Mouse (Mus musculus) layer of hippocampus, postnatal 10 days (tissue): ENCODE data around the gene Scnn1a. TPM values are rescaled to one million over a fixed set of nuclear protein-coding genes. Genes with fewer than 3 reads are reported as not detected.
A peak's percentile ranks its signal among the peaks of the same experiment; 100 is the strongest.

Source experiments
- DNase-seq, 2 experiments: peaks; one replicate each; pipeline ENCODE4 v3.0.0; 2021; ENCODE audit warnings: low spot score in 2 of 2
- total RNA-seq, 2 experiments: library from RNA; stranded (reverse); gene quantifications; 2 replicates each; pipeline ENCODE4 v1.2.3; 2021

Scnn1a gene
- total RNA-seq, 2 experiments from 2014 or later: 2.5 to 3.5 TPM

GRCm38 (mm10) chr6:125360846-125361245 lies 40.4 kb downstream of the Scnn1a start:
- DNase-seq: no peak

DNA sequence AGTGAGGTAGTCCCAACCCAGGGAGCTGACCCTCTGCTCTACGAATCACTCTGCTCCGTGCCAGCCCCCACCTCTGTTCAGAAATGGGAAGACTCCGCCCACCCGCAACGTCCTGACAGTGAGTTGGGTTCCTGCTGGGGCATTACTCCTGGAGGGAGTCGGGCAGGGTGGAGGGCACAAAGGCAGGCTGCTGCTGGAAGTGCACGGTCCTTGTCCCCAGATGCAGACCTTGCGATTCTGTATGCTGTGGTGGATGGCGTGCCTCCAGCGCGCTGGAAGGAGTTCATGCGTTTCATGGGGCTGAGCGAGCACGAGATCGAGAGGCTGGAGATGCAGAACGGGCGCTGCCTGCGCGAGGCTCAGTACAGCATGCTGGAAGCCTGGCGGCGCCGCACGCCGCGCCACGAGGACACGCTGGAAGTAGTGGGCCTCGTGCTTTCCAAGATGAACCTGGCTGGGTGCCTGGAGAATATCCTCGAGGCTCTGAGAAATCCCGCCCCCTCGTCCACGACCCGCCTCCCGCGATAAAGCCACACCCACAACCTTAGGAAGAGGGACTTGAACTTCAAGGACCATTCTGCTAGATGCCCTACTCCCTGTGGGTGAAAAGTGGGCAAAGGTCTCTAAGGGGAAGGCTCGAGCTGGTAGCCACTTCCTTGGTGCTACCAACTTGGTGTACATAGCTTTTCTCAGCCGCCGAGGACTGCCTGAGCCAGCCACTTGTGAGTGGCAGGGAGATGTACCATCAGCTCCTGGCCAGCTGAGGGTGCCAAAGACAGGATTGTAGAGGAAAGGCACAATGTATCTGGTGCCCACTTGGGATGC lies 41.2 kb downstream of the Scnn1a start:
- peak; percentile 53 to 61 for DNase-seq

- no peak for DNase-seq
Observed at GRCm38 (mm10) chr6:125363021-125363420, 42.6 kb downstream of the Scnn1a start.

DNA sequence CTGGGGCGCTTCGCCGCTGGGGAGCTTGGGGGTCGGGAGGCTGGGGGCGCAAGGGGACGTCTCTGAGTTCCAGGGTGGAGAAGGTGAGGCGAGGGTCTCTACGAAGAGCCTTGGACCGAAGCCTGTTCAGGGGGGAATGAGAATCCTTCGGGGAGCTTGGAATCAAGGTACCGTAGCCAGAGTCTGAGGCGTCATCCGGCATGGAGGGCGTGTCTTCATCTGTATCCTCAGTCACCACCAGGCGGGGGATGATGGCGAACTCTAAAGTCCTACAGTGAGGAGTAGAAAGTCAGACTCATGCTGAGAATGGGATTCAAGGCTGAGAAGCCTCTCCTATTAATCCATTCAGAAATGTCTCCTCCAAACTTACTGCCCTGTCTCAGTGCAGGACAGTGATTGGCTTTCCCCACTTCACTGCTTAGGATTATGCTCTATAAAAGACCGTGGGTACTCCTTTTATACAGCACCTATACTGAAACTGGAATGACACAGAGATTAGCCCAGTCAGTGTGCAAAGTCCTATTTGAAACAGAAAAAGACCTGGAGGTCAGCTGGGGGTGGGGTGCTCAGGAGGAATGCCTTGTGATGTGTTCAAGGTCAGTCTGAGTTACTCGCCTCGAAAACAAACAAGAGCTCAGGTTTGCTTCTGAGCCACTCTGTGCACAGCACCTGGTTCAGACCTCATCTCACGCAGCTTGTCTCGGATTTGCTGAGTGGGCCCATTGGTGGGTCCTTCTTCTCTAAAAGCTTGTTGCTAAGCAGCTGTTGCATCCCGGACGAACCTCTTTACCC lies 43.2 kb downstream of the Scnn1a start:
- no peak for DNase-seq

DNA sequence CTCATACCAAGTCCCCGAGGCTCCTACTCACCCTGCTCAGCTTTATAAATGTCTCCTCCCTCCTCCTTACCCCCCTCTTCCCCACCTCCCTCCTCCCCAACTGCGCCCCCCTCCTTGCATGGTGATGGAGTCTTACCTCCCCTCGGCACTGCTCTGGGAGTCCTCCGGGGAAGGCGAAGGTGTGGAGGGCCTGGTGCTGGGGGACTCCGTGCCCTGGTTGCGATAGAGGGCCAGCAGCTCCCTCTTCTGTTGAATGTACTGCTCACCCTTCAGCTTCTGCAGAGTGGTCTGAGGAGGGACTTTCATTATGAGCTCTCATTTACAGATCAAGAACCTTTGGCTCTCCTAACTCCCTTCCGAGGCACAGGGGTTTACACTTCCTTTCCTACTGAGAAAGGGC lies 44.0 kb downstream of the Scnn1a start:
- DNase-seq: peak in 1 of 2 experiments; percentile 29

GRCm38 (mm10) chr6:125365522-125365921 lies 45.1 kb downstream of the Scnn1a start:
- no peak for DNase-seq

DNA sequence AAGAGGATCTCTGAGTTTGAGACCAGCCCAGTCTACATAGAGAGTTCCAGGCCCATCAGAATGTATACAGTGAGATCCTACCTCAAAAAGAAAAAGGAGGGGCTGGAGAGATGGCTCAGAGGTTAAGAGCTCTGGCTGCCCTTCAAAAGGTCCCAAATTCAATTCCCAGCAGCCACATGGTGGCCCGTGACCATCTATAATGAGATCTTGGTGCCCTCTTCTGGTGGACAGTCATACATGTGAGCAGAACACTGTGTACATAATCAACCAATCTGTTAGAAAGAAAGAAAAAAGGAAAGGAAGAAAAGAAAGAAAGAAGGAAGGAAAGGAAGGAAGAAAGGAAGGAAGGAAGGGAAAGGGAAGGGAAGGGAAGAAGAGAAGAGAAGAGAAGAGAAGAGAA lies 45.7 kb downstream of the Scnn1a start:
- DNase-seq: no peak

DNA sequence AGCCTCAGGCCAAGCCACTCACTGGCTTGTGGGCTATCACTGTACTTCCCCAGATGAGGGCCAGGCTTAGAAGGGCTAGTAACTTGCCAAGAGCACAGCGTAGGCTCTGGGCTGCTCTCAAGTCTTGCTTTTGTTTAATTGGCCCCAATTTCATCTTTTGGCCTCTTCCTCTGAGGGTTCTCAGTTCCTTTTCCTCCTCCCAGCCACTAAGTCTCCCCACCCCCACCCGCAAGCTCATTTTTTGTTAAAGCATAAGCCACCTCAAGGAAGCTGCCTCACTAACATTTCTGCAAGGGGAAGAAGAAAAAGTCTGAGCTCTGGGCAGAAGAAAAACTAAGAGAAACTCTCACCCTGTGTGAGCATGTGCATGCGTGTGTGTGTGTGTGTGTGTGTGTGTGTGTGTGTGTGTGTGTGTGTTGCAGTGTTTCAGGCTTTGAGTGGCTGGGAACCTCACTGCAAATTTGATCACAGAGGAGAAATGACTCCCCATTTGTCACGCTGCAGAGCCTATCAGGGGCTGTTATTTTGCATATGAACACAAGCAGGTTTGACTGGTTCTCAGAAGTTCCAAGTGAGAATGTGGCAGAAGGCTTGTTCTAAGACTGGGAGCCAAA lies 47.4 kb downstream of the Scnn1a start:
- no peak for DNase-seq

- peak in 1 of 2 experiments; percentile 34 for DNase-seq
Observed at GRCm38 (mm10) chr6:125377042-125377441, 56.6 kb downstream of the Scnn1a start.

DNA sequence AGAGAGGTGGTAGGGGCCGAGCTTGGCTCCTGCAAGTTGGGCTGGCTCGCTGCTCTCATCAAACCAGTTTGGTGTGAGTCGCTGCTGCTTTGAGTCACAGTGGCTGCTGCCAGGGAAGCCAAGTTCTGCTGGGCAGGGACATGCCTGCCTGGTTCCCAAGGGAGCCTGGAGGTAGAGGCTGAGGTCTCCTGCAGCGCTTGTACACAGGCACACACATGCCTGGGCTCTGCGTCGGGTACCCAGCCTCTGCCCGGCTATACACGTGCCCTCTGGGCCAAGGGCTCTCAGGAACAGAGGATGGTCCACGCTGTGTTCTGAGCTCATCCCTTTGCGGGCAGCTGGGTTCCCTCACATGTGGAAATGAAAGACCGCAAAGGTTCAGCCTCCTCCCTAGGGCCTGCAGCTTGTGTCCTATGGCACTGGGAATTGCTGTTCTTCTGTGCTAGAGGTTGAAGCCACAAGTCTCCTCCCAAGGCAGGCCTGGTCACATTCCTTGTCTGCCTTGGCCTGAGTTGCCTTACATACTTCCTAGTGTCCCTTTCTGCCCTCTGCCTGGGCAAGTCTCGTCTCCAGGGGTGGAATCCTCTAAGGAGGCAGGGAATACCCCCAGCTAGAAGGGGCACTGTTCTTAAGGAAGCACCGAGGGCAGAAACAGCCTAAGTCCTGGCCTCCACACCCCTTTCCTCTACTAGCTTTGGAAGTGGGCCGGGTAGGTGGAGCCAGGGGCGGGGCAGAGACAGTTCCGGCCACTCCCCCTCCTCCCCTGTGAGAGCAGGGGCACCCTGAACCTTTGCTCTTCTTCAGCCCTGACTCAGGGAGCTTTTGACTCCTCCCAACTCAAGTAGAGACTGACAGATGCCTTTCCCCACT lies 57.4 kb downstream of the Scnn1a start:
- peak in 1 of 2 experiments; percentile 32 for DNase-seq

- no peak for DNase-seq
Observed at GRCm38 (mm10) chr6:125378621-125379020, 58.2 kb downstream of the Scnn1a start.

DNA sequence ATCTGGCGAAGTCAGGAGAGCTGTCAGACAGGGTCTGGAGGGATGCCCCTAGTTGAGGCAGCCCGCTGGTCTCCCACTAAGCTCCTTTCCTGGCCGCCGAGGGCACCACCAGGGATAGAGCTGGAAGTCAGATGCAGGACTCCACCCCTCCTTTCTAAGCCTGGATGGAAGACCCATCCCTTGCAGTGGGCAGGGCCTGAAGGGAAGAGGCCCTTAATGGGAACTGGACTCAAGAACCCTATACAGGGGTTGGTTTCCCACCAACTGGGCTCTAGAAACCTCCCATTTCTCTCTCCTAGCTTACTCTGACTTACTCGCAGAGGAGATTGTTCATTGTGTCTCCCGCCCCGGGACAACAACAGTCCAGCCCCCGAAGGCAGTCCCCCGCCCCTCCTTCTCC lies 59.3 kb downstream of the Scnn1a start:
- DNase-seq: no peak

DNA sequence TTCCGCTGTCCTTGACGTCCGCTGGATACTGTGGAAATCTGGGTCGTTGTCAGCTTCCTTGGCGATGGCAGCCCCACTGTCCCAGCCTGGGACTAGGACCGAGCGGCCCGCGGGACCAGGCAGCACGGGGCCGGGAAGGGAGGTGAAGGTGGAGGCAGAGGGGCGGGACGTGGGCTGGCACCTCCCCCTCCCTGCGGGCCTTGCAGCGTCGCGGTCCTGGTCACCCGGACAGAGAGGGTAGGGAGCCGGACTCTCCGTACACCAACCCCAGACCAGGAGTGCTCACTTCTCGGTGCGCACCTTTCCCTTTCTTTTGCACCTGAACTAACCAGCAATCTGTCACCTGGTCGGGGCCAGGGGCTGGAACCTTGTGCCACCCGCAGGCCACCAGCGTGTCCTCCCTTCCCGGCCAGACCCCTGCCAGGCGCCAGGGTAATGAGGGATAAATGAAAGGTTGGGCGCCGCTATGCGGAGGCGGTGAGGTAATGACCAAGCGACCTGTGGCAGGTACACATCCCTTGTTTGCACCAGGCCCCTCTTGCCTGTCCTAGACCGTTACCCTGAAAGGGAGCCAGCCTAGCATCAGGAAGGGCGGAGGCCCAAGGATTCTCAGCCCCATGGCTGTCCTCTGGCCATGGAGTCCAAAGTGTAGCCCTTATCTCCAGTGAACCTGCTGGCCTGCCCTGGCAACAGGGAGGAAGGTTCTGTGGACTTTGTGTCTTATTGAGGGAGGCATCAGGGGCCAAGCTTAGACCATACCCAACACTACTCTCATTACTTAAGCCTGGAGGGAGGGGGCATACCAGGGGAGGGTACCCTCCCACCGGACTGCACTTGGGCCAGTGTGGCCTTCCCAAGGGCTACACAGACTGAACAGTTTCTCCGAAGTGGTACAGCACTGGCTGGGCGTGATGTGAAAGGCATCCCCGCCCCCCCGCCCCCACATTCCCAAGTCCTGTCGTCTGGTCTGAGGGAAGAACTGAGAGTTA lies 60.2 kb downstream of the Scnn1a start, which contains the start of gene Plekhg6:
Gene Plekhg6, minus strand, starts transcription at position 422 of the 989 bp plus-strand sequence.
- DNase-seq: no peak

GRCm38 (mm10) chr6:125382024-125382423 lies 61.6 kb downstream of the Scnn1a start:
- no peak for DNase-seq

DNA sequence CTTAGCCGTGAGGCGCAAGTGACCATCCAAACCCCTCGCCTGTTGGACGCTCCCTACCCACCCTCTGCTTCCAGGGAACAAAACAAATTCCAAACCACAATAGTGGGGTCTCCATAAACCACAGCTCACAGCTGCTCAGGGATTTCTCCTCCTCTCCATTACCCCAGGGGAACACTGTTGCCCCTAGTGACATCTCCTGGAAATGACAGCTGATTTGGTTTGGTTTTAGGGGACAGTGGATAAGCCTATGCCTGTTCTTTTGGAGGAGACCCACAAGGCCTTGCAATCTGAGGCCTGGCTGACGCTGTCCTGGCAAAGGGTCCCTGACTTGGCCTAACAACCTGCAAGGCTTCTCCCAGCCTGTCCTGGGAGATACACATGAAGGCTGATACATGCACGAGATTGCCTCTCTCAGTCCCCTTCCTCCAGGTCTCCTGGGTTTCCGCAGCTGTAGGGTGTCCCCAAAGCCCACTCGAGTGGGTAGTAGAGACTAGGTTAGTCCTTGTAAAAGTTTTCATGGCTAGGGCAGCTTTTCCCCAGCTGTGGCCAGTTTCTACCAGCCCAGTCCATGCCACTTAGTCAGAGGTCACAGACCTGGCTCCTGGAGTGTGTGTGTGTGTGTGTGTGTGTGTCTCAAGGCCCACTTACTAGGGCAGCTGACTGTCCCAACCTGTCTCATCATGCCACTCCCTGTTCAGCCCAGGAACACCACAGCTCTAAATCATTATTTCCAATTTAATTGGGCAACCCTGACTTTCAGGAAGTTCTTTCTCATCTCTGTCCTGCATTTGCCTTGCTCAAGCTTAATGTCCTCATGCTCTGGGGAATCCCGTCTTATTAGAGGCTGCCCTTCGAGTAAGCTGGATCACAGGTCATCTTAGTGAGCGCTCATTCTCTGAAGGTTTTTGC lies 64.9 kb downstream of the Scnn1a start:
- DNase-seq: peak in 1 of 2 experiments; percentile 44

DNA sequence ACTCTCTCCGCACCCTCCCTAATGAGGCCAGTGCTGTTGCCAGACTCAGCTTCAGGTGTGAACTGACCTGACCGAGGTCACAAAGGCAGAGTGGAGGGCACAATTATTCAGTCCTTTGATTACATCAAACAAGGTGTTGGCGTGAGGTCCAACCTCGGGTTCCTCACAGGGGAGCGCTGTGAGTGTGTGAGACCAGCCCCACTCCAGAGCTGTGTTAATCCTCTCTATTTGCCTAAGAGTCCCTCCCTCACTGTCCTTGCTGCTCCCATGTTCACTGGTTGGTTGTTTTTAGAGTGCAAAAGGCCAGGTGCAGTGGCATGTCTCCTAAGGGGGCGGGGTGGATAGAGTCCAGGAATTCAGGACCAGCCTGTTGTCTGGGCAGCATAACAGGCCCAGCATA lies 65.6 kb downstream of the Scnn1a start:
- DNase-seq: no peak

DNA sequence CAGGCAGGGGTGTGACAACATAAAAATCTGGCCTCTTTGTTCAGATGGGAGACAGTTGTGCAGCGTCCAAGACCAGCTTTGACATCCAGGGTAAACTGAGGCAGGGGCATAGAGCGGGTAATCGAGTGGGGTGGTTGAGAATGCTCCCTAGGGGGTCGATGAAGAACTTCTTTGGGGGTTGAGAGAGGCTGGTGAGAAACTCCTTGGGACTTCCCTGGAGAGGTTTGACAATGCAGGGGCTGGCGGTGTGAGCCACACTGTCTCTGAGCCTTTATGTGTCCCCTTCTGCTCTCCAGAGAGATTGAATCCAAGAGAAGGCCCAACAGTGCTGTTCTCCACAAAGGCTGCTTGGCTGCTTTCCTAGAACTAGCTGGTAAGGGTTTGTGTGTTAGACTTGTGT lies 69.4 kb downstream of the Scnn1a start:
- no peak for DNase-seq
